Mouse (Mus musculus) adrenal gland, postnatal 4 days (tissue): ENCODE results near the gene Trmu. TPM values are rescaled to one million over a fixed set of nuclear protein-coding genes. Genes with fewer than 3 reads are reported as not detected.
A peak's percentile ranks its signal among the peaks of the same experiment; 100 is the strongest.
"Not testable (repeated sequence)": the region's sequence is repeated elsewhere in the genome, so short reads cannot be mapped to it uniquely, and the experiment has no call there.

ENCODE experiments used
- DNase-seq, 2 experiments: peaks; one replicate each; pipeline ENCODE4 v3.0.0; 2021 to 2022; ENCODE audit warnings: low spot score in 2 of 2, mixed read lengths in 2 of 2
- long read RNA-seq, 2 experiments: library from polyadenylated mRNA; stranded (forward); transcript quantifications; one replicate each; pipeline ENCODE4 v2.0.0; 2021
- total RNA-seq, 2 experiments: library from RNA; stranded (reverse); gene quantifications; 2 replicates each; pipeline ENCODE4 v1.2.3; 2021

Gene Trmu
- total RNA-seq = 10 to 100 TPM; 50.2 to 51.1 TPM
- long read RNA-seq, experiment 1, transcript Trmu-201 (11 exons, 1,526 nt) = major isoform, 13 of 31 reads
- long read RNA-seq, experiment 1, partial matches to known transcripts = 1 of 31 reads
- long read RNA-seq, experiment 1, other reads (novel, unspliced or antisense) = 17 of 31 reads
- long read RNA-seq, experiment 2, transcript Trmu-201 (11 exons, 1,526 nt) = major isoform, 16 of 50 reads
- long read RNA-seq, experiment 2, partial matches to known transcripts = 3 of 50 reads
- long read RNA-seq, experiment 2, other reads (novel, unspliced or antisense) = 29 of 50 reads

GRCm38 (mm10) chr15:85878848-85879497 lies at the start of gene Trmu:
Trmu (plus strand) TSS chr15:85879312.
- DNase-seq = peak; percentile 68 to 83

GRCm38 (mm10) chr15:85829470-85829869 lies 49.6 kb upstream of the Trmu start:
- DNase-seq = no peak

- peak; percentile 58 to 72 for DNase-seq
Measured at GRCm38 (mm10) chr15:85831954-85832590, 47.0 kb upstream of the Trmu start, which contains the start of gene Ttc38. Ttc38 (plus strand) TSS chr15:85832306.

GRCm38 (mm10) chr15:85832599-85832998 lies 46.5 kb upstream of the Trmu start:
- no peak for DNase-seq

- no peak for DNase-seq
Measured at GRCm38 (mm10) chr15:85835335-85835734, 43.8 kb upstream of the Trmu start.

GRCm38 (mm10) chr15:85836887-85837286 lies 42.2 kb upstream of the Trmu start:
- DNase-seq = no peak

- DNase-seq = no peak
Measured at GRCm38 (mm10) chr15:85840983-85841382, 38.1 kb upstream of the Trmu start.

GRCm38 (mm10) chr15:85841796-85842360 lies 37.2 kb upstream of the Trmu start:
- no peak for DNase-seq

- DNase-seq = no peak
Measured at GRCm38 (mm10) chr15:85845071-85845470, 34.0 kb upstream of the Trmu start.

- DNase-seq = no peak
Measured at GRCm38 (mm10) chr15:85851656-85852392, 27.3 kb upstream of the Trmu start.

- DNase-seq = no peak
Measured at GRCm38 (mm10) chr15:85858980-85859489, 20.1 kb upstream of the Trmu start.

- DNase-seq = peak; percentile 64 to 92
Measured at GRCm38 (mm10) chr15:85859490-85860031, 19.6 kb upstream of the Trmu start, which contains the start of gene Gtse1. Gtse1 (plus strand) TSS chr15:85859745.

GRCm38 (mm10) chr15:85865913-85866312 lies 13.2 kb upstream of the Trmu start:
- DNase-seq = not testable (repeated sequence)

- DNase-seq = peak in 1 of 2 experiments; percentile 57
Measured at GRCm38 (mm10) chr15:85867696-85868095, 11.4 kb upstream of the Trmu start.

GRCm38 (mm10) chr15:85877336-85877735 lies 1.8 kb upstream of the Trmu start:
- no peak for DNase-seq

- no peak for DNase-seq
Measured at GRCm38 (mm10) chr15:85879498-85879895, 385 bp downstream of the Trmu start.

GRCm38 (mm10) chr15:85885606-85886005 lies 6.5 kb downstream of the Trmu start:
- DNase-seq = no peak

GRCm38 (mm10) chr15:85889235-85889634 lies 10.1 kb downstream of the Trmu start:
- DNase-seq = no peak

- no peak for DNase-seq
Measured at GRCm38 (mm10) chr15:85891971-85892370, 12.9 kb downstream of the Trmu start.

GRCm38 (mm10) chr15:85892498-85893118 lies 13.5 kb downstream of the Trmu start:
- DNase-seq = no peak
